Mouse (Mus musculus): ENCODE measurements around the gene Megf9. TPM values are rescaled to one million over a fixed set of nuclear protein-coding genes. Genes with fewer than 3 reads are reported as not detected.
A peak's percentile ranks its signal among the peaks of the same experiment; 100 is the strongest.

Megf9 gene
- polyA plus RNA-seq, 1 experiment from 2014 or later, result 4.3 TPM

GRCm38 (mm10) chr4:70412126-70412525 lies 122.7 kb downstream of the Megf9 start:
- 74% methylated on average over 2 of the region's 2 CpGs for WGBS (ENCODE audit: insufficient replicate concordance)

GRCm38 (mm10) chr4:70409994-70410721 lies 124.6 kb downstream of the Megf9 start, which contains the start of gene Cdk5rap2:
TSS of gene Cdk5rap2 (minus strand) at chr4:70410443.
- peak; percentile 99 for ATAC-seq (ENCODE audit: low read depth)

More at GRCm38 (mm10) chr4:70412126-70412525, 122.7 kb downstream of the Megf9 start:
- Histone ChIP-seq H3K9ac (ENCODE audit: low read depth, low read length) (no peak overlapping the region), H3K4me3 (ENCODE audit: low read depth, low read length) (no peak overlapping the region), H3K4me2 (ENCODE audit: low read depth, low read length) (no peak overlapping the region), H3K27me3 (ENCODE audit: control insufficient read depth, insufficient read depth, low read depth, low read length) (no peaks in the 10 kb centered on the region), H3K27ac (ENCODE audit: low read length) (no peak overlapping the region), H3K9me3 (replicated peaks; ENCODE audit: control insufficient read depth, low read length) (no peaks in the 10 kb centered on the region), H3K4me1 (ENCODE audit: control insufficient read depth, low read depth, low read length) (peaks cover 10% of the 10 kb centered on the region), H3K36me3 (ENCODE audit: control insufficient read depth, insufficient read depth) (no peaks in the 10 kb centered on the region)
- ATAC-seq (ENCODE audit: low read depth), result no peak

GRCm38 (mm10) chr4:70409456-70409855 lies 125.3 kb downstream of the Megf9 start:
- 33% methylated on average over 9 of the region's 9 CpGs for WGBS (ENCODE audit: insufficient replicate concordance)

More at GRCm38 (mm10) chr4:70409994-70410721, 124.6 kb downstream of the Megf9 start, which contains the start of gene Cdk5rap2:
- Histone ChIP-seq H3K9ac (ENCODE audit: low read depth, low read length) (peak within 1 kb of the TSS; percentile 94), H3K4me2 (ENCODE audit: low read depth, low read length) (peak within 1 kb of the TSS; percentile 75), H3K27me3 (ENCODE audit: control insufficient read depth, insufficient read depth, low read depth, low read length) (no peaks in the 10 kb centered on the region), H3K4me1 (ENCODE audit: control insufficient read depth, low read depth, low read length) (peaks cover 10% of the 10 kb centered on the region), H3K27ac (ENCODE audit: low read length) (peak within 1 kb of the TSS; percentile 55), H3K4me3 (ENCODE audit: low read depth, low read length) (peak within 1 kb of the TSS; percentile 94), H3K36me3 (ENCODE audit: control insufficient read depth, insufficient read depth) (no peaks in the 10 kb centered on the region), H3K9me3 (replicated peaks; ENCODE audit: control insufficient read depth, low read length) (no peaks in the 10 kb centered on the region)
- WGBS (ENCODE audit: insufficient replicate concordance), result under 1% methylated on average over 55 of the region's 55 CpGs

GRCm38 (mm10) chr4:70402109-70402819 lies 132.5 kb downstream of the Megf9 start:
- no peak for ATAC-seq (ENCODE audit: low read depth)
- no peaks in the 10 kb centered on the region for H3K27me3 ChIP-seq (ENCODE audit: control insufficient read depth, insufficient read depth, low read depth, low read length)
- no peak overlapping the region for H3K27ac ChIP-seq (ENCODE audit: low read length)
- no peaks in the 10 kb centered on the region for H3K9me3 ChIP-seq (replicated peaks; ENCODE audit: control insufficient read depth, low read length)
- H3K4me3 ChIP-seq (ENCODE audit: low read depth, low read length), result no peak overlapping the region
- no peaks in the 10 kb centered on the region for H3K4me1 ChIP-seq (ENCODE audit: control insufficient read depth, low read depth, low read length)
- H3K4me2 ChIP-seq (ENCODE audit: low read depth, low read length), result no peak overlapping the region
- peaks cover 7% of the 10 kb centered on the region for H3K36me3 ChIP-seq (ENCODE audit: control insufficient read depth, insufficient read depth)
- no peak overlapping the region for H3K9ac ChIP-seq (ENCODE audit: low read depth, low read length)
- 74% methylated on average over 9 of the region's 9 CpGs for WGBS (ENCODE audit: insufficient replicate concordance)

More at GRCm38 (mm10) chr4:70409456-70409855, 125.3 kb downstream of the Megf9 start:
- Histone ChIP-seq H3K4me1 (ENCODE audit: control insufficient read depth, low read depth, low read length) (peaks cover 10% of the 10 kb centered on the region), H3K4me2 (ENCODE audit: low read depth, low read length) (peak overlapping the region; percentile 75), H3K27me3 (ENCODE audit: control insufficient read depth, insufficient read depth, low read depth, low read length) (no peaks in the 10 kb centered on the region), H3K4me3 (ENCODE audit: low read depth, low read length) (peak overlapping the region; percentile 94), H3K9ac (ENCODE audit: low read depth, low read length) (peak overlapping the region; percentile 94), H3K36me3 (ENCODE audit: control insufficient read depth, insufficient read depth) (no peaks in the 10 kb centered on the region), H3K9me3 (replicated peaks; ENCODE audit: control insufficient read depth, low read length) (no peaks in the 10 kb centered on the region), H3K27ac (ENCODE audit: low read length) (no peak overlapping the region; the same call in 1 of the 2 replicates)
- no peak for ATAC-seq (ENCODE audit: low read depth)

- Histone ChIP-seq H3K9ac (ENCODE audit: low read depth, low read length) (no peak overlapping the region), H3K36me3 (ENCODE audit: control insufficient read depth, insufficient read depth) (peaks cover 7% of the 10 kb centered on the region), H3K27ac (ENCODE audit: low read length) (no peak overlapping the region), H3K4me2 (ENCODE audit: low read depth, low read length) (no peak overlapping the region), H3K4me1 (ENCODE audit: control insufficient read depth, low read depth, low read length) (no peaks in the 10 kb centered on the region), H3K4me3 (ENCODE audit: low read depth, low read length) (no peak overlapping the region), H3K27me3 (ENCODE audit: control insufficient read depth, insufficient read depth, low read depth, low read length) (no peaks in the 10 kb centered on the region), H3K9me3 (replicated peaks; ENCODE audit: control insufficient read depth, low read length) (no peaks in the 10 kb centered on the region)
- WGBS (ENCODE audit: insufficient replicate concordance), result 62% methylated on average over 5 of the region's 5 CpGs
- no peak for ATAC-seq (ENCODE audit: low read depth)
Measured at GRCm38 (mm10) chr4:70399476-70399875, 135.3 kb downstream of the Megf9 start.

GRCm38 (mm10) chr4:70399074-70399473 lies 135.7 kb downstream of the Megf9 start:
- Histone ChIP-seq H3K4me1 (ENCODE audit: control insufficient read depth, low read depth, low read length) (no peaks in the 10 kb centered on the region), H3K36me3 (ENCODE audit: control insufficient read depth, insufficient read depth) (peaks cover 7% of the 10 kb centered on the region)
- ATAC-seq (ENCODE audit: low read depth), result no peak

GRCm38 (mm10) chr4:70398088-70398487 lies 136.7 kb downstream of the Megf9 start:
- Histone ChIP-seq H3K36me3 (ENCODE audit: control insufficient read depth, insufficient read depth) (peaks cover 7% of the 10 kb centered on the region), H3K9ac (ENCODE audit: low read depth, low read length) (no peak overlapping the region), H3K4me3 (ENCODE audit: low read depth, low read length) (no peak overlapping the region), H3K27me3 (ENCODE audit: control insufficient read depth, insufficient read depth, low read depth, low read length) (no peaks in the 10 kb centered on the region), H3K27ac (ENCODE audit: low read length) (no peak overlapping the region), H3K4me1 (ENCODE audit: control insufficient read depth, low read depth, low read length) (no peaks in the 10 kb centered on the region), H3K4me2 (ENCODE audit: low read depth, low read length) (no peak overlapping the region), H3K9me3 (replicated peaks; ENCODE audit: control insufficient read depth, low read length) (no peaks in the 10 kb centered on the region)
- no peak for ATAC-seq (ENCODE audit: low read depth)
- 55% methylated on average over 4 of the region's 4 CpGs for WGBS (ENCODE audit: insufficient replicate concordance)

More at GRCm38 (mm10) chr4:70399074-70399473, 135.7 kb downstream of the Megf9 start:
- Histone ChIP-seq H3K27me3 (ENCODE audit: control insufficient read depth, insufficient read depth, low read depth, low read length) (no peaks in the 10 kb centered on the region), H3K4me3 (ENCODE audit: low read depth, low read length) (no peak overlapping the region), H3K9me3 (replicated peaks; ENCODE audit: control insufficient read depth, low read length) (no peaks in the 10 kb centered on the region), H3K9ac (ENCODE audit: low read depth, low read length) (no peak overlapping the region), H3K4me2 (ENCODE audit: low read depth, low read length) (no peak overlapping the region), H3K27ac (ENCODE audit: low read length) (no peak overlapping the region)
- WGBS (ENCODE audit: insufficient replicate concordance), result 77% methylated on average over 2 of the region's 2 CpGs

GRCm38 (mm10) chr4:70396701-70397100 lies 138.1 kb downstream of the Megf9 start:
- H3K27ac ChIP-seq (ENCODE audit: low read length), result no peak overlapping the region
- no peak overlapping the region for H3K9ac ChIP-seq (ENCODE audit: low read depth, low read length)
- no peak for ATAC-seq (ENCODE audit: low read depth)
- H3K4me3 ChIP-seq (ENCODE audit: low read depth, low read length), result no peak overlapping the region
- no peaks in the 10 kb centered on the region for H3K4me1 ChIP-seq (ENCODE audit: control insufficient read depth, low read depth, low read length)
- no peak overlapping the region for H3K4me2 ChIP-seq (ENCODE audit: low read depth, low read length)
- 73% methylated on average over 5 of the region's 5 CpGs for WGBS (ENCODE audit: insufficient replicate concordance)
- H3K27me3 ChIP-seq (ENCODE audit: control insufficient read depth, insufficient read depth, low read depth, low read length), result no peaks in the 10 kb centered on the region
- H3K9me3 ChIP-seq (replicated peaks; ENCODE audit: control insufficient read depth, low read length), result no peaks in the 10 kb centered on the region
- peaks cover 7% of the 10 kb centered on the region for H3K36me3 ChIP-seq (ENCODE audit: control insufficient read depth, insufficient read depth)

- whole genome bisulfite sequencing (ENCODE audit: insufficient replicate concordance), result 82% methylated on average over 2 of the region's 2 CpGs
- H3K4me3 ChIP-seq (ENCODE audit: low read depth, low read length), result no peak overlapping the region
- no peak for ATAC-seq (ENCODE audit: low read depth)
Measured at GRCm38 (mm10) chr4:70394736-70395135, 140.1 kb downstream of the Megf9 start.

More at GRCm38 (mm10) chr4:70394736-70395135, 140.1 kb downstream of the Megf9 start:
- Histone ChIP-seq H3K9ac (ENCODE audit: low read depth, low read length) (no peak overlapping the region), H3K4me1 (ENCODE audit: control insufficient read depth, low read depth, low read length) (no peaks in the 10 kb centered on the region), H3K27me3 (ENCODE audit: control insufficient read depth, insufficient read depth, low read depth, low read length) (no peaks in the 10 kb centered on the region), H3K27ac (ENCODE audit: low read length) (no peak overlapping the region), H3K9me3 (replicated peaks; ENCODE audit: control insufficient read depth, low read length) (no peaks in the 10 kb centered on the region), H3K36me3 (ENCODE audit: control insufficient read depth, insufficient read depth) (no peaks in the 10 kb centered on the region), H3K4me2 (ENCODE audit: low read depth, low read length) (no peak overlapping the region)
